Mouse (Mus musculus): ENCODE data around the gene Gm20662.

The Gm20662 gene

DNA sequence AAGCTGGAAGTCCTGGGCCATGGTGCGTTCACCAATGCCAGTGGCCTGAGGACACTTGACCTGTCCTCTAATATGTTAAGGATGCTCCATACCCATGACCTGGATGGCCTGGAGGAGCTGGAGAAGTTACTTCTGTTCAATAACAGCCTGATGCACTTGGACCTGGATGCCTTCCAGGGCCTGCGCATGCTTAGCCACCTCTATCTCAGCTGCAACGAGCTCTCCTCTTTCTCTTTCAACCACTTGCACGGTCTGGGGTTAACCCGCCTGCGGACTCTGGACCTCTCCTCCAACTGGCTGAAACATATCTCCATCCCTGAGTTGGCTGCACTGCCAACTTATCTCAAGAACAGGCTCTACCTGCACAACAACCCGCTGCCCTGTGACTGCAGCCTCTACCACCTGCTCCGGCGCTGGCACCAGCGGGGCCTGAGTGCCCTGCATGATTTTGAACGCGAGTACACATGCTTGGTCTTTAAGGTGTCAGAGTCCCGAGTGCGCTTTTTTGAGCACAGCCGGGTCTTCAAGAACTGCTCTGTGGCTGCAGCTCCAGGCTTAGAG lies 57.6 kb downstream of the Gm20662 start:
- no peak for DNase-seq (ENCODE audit: inconsistent ontology term)

- DNase-seq (ENCODE audit: inconsistent ontology term) = no peak
Measured at GRCm38 (mm10) chr9:108054331-108055040, 58.3 kb downstream of the Gm20662 start.

DNA sequence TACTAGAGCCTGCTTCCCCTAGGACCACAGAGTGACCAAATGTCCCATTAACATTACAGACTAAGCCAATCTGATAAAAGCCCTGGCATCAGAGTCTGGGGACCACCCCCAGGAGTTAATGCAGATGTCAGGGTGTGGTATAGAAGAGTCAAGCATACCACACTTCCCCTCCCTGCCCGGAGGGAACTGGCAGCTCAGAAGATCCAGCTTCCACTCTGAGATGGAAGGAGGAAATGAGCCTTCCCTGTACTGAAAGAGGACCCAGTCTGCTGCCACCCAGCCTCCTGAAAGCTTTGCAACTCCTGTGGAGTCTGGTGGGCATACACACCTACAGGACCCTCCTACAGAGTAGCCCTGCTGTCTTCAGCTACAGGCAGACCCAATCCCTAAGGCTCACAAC lies 58.9 kb downstream of the Gm20662 start:
- DNase-seq (ENCODE audit: inconsistent ontology term) = no peak

GRCm38 (mm10) chr9:108055661-108056237 lies 59.6 kb downstream of the Gm20662 start:
- no peak for DNase-seq (ENCODE audit: inconsistent ontology term)

GRCm38 (mm10) chr9:108056361-108057261 lies 60.5 kb downstream of the Gm20662 start:
- DNase-seq (ENCODE audit: inconsistent ontology term) = no peak

DNA sequence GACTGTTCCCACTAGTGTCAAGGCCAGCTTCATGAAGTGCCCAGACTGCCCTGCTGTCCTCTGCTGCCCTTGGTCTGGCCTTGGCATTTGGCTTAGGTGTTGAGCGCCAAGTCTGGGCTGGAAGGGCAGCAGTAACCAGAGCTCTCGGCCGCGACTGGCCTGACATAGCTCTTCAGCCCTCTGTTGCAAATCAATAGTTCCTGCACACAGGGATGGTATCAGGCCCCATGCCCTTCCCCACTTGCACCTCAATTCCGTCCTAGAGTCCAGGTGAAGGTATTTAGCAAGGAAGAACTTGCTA lies 61.1 kb downstream of the Gm20662 start:
- no peak for DNase-seq (ENCODE audit: inconsistent ontology term)

- DNase-seq (ENCODE audit: inconsistent ontology term) = no peak
Measured at GRCm38 (mm10) chr9:108058291-108058690, 62.1 kb downstream of the Gm20662 start.

DNA sequence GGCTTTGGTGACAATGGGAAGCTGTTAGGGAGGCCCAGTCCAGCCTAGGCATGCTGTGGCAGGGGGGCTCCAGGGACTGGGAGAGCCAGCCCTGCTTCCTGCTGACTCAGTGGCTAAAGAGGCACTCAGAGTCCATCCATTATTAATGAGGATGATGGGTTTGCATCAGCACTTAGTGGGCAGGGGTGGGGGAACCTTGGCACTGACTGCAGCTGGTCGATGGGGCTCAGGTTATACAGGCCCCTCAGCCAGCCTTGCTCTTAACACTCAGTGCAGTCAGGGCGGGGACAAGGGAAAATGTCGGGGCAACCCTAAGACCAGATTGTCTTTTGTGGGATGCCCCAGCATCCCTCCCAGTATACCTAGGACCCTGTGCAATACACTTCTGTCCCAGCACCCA lies 66.0 kb downstream of the Gm20662 start:
- no peak for DNase-seq (ENCODE audit: inconsistent ontology term)

GRCm38 (mm10) chr9:108063361-108063760 lies 67.2 kb downstream of the Gm20662 start:
- no peak for DNase-seq (ENCODE audit: inconsistent ontology term)

- DNase-seq (ENCODE audit: inconsistent ontology term) = peak; percentile 32
Measured at GRCm38 (mm10) chr9:108065491-108066011, 69.4 kb downstream of the Gm20662 start.

DNA sequence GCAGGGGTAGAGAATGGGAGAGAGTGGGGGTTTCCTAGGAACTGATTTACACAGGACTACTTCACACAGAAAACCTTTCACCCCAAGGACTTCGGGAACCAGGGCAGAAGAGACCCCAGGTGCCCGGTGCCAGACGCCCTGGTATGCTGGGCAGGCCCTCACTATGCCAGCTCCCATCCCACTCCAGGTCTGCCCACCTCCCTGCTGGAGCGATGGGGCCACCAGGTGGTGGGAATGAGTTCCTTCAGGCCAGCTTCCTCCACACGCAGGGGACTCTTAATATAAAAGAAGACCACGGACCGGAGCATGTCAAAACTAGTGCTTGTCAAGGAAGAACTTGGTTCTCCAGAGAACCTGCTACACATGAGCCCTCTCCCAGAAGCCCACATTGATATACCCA lies 71.0 kb downstream of the Gm20662 start:
- DNase-seq (ENCODE audit: inconsistent ontology term) = no peak

DNA sequence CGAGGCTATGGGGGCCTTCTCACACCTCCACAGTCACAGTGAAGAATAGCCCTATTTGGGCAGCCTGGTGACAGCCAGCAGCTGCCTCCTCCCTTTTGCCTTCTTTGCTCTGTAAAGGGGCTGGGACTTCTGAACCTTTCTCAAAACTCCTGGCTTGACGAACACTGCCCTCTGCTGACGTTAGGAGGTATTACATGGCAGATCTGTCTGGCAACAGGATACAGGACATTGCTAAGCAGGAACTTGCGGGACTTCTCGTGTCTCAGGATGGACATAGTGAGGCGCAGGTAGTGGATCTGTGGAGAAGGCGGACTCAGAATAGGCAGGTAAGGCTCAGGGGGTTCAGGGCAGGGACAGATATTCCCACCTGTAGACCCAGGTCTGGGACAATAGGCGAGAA lies 71.8 kb downstream of the Gm20662 start:
- peak; percentile 71 for DNase-seq (ENCODE audit: inconsistent ontology term)

DNA sequence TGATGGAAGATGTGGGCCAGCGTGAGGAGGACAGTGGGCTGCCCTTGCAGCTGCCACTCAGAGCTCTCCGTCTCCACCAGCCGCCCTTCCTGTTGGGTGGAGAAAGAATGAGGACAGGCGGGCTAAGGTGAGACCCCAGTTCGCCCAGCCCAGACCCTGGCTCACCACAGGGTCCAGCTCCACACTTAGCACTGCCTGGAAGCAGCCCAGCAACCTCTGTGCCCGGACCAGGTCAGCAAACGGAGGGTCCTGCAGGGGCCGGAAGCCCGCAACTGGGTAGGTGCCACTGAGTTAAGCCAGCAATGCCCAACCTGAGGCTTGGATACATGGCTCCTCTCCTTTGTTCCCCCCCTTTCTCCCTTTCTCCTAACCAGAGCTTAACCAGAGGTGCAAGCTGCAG lies 72.9 kb downstream of the Gm20662 start:
- no peak for DNase-seq (ENCODE audit: inconsistent ontology term)

DNA sequence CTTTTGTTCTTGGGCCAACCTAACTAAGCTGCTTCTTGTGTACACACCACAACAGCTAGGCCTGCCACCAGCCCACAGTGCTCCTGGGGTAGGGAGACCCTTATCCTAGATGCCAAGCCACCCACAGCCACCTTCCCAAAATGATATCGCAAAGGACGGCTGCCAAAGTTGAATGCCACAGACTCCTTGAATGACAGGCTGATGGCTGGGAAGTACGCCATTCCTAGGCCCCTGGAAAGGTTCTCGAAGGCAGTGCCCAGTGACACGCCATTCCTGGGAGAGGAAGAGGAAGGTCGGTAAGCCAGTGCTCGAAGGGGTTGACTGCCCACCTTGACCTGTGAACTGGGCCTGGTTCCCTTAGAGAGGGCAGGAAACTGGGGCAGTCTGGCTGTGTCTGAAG lies 73.4 kb downstream of the Gm20662 start:
- DNase-seq (ENCODE audit: inconsistent ontology term) = no peak

DNA sequence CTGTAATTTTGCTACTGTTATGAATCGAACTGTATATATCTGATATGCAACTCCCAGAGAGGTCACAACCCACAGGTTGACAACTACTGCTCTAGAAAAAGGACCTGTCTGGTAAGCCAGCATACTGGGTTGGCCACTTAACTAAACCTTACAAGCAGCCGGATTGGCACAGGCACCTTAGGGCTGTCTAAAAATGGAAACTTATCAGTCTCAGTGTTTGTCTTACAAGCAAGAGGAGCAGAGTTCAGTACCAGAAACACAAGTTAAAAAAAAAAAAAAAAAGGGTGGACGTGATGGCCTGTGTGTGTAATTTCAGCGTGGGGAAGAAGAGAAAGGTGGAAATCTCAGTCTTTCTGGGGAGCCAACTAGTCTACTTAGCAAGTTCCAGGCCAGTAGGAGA lies 75.7 kb downstream of the Gm20662 start:
- no peak for DNase-seq (ENCODE audit: inconsistent ontology term)

GRCm38 (mm10) chr9:108072481-108072924 lies 76.4 kb downstream of the Gm20662 start:
- peak; percentile 35 for DNase-seq (ENCODE audit: inconsistent ontology term)

DNA sequence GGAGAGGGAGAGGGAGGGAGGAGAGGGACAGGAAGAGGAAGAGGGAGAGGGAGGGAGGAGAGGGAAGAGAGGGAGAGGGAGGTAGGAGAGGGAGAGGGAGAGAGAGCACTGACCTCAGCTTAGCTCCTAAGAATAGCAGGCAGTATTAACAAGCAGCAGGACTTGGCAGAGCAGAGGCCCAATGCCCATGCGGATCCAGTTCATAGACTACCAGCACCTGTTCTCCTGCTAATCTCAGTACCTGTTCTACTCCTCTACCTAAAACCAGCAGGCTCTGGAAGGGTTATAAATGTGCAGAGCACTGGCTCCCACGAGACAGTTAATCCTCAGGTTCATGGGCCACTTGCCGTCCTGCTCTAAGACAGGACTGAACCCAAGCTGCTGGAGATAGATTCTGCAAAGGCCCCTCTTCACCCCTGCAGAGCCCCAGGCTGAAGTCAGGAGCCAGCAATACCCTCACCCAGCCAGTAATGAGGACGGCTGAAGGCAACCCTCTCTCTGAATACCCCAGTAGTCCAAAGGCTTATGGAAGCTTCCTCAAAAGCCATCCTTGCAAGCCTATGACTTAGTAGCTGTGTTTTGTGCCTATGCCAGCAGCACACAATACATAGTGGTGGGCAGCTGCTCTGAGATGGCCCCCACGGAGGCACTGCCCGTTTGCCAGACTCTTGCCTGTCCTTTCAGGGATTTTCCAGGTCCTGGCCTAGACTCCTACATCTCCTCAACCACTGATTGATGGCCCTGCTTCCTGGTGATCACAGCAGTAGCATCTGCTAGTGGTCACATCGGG lies 77.2 kb downstream of the Gm20662 start:
- DNase-seq (ENCODE audit: inconsistent ontology term) = no peak

- DNase-seq (ENCODE audit: inconsistent ontology term) = no peak
Measured at GRCm38 (mm10) chr9:108080168-108080567, 84.0 kb downstream of the Gm20662 start, which contains the start of gene Mst1. Mst1 (plus strand) TSS chr9:108080436.

GRCm38 (mm10) chr9:108082549-108082948 lies 86.4 kb downstream of the Gm20662 start:
- no peak for DNase-seq (ENCODE audit: inconsistent ontology term)

GRCm38 (mm10) chr9:108082988-108083431 lies 86.9 kb downstream of the Gm20662 start, which contains the start of gene Rnf123:
Rnf123 (minus strand) TSS chr9:108083346.
- DNase-seq (ENCODE audit: inconsistent ontology term) = no peak

GRCm38 (mm10) chr9:108083561-108083960 lies 87.4 kb downstream of the Gm20662 start:
- DNase-seq (ENCODE audit: inconsistent ontology term) = no peak
